Mouse (Mus musculus): ENCODE measurements around the gene Cdk7. TPM values are rescaled to one million over a fixed set of nuclear protein-coding genes. Genes with fewer than 3 reads are reported as not detected.

Gene Cdk7
- polyA plus RNA-seq (2015; fragmentation: Nextera tagmentation; extraction: Ambion mirVana): 69.4 and 78.0 TPM in 2 replicates

DNA sequence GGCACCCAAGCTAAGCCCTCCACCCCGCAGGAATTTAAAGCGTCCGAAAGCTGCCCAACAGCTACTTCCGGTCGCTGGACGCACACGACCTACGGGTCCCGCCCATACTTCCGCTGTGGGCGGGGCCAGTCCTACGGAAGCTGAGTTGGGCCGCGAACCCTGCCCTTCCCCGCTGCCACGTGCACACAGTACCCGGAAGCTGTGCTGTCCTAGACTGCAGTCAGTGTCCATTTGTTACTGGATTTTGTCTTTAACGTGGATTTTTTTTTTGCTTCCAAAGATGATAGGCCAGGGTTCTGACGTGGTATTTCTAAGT is at the start of gene Cdk7:
TSS of gene Cdk7 (minus strand) at position 79 of the 316 bp plus-strand sequence.
- H3K27ac ChIP-seq (ENCODE audit: low read length): peak within 1 kb of the TSS; percentile 94

DNA sequence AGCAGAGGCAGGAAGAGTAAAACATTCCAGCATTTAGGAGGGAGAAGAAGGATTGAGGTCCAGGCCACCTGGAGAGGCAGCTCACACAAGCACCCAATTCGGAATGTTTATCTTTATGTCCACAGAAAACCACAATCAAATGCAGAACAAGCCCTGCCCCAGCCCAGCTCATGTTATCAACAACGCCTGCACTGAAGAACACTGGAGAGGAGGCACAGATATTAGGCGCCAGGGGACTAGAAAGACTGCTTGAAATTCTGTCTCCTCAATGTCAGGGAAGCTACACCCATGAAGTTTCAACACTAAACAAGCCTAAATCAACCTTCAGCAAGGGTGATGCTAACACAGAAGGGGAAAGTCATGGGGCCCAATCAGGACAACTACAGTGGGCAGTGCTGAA is 46.8 kb upstream of the Cdk7 start:
- Histone ChIP-seq H3K36me3 (ENCODE audit: control insufficient read depth, insufficient read depth, low read length) (peaks cover 7% of the 10 kb centered on the region; the same call in 1 of the 2 replicates), H3K4me2 (ENCODE audit: low read depth, low read length) (no peak overlapping the region), H3K9me3 (replicated peaks; ENCODE audit: control insufficient read depth, low read length) (no peaks in the 10 kb centered on the region), H3K4me3 (replicated peaks; ENCODE audit: low read length) (no peak overlapping the region), H3K27me3 (ENCODE audit: control insufficient read depth, insufficient read depth, low read length) (no peaks in the 10 kb centered on the region), H3K4me1 (ENCODE audit: control insufficient read depth, insufficient read depth, low read length) (0 out of 2 replicates have a peak, but pooled peaks cover 13% of the 10 kb centered on the region), H3K27ac (ENCODE audit: low read length) (no peak overlapping the region), H3K9ac (ENCODE audit: low read length) (no peak overlapping the region)
- 65% methylated on average over 3 of the region's 3 CpGs for WGBS
- no peak for ATAC-seq (ENCODE audit: insufficient read depth, low FRiP score)

More for the DNA sequence above, at the start of gene Cdk7:
- Histone ChIP-seq H3K36me3 (ENCODE audit: control insufficient read depth, insufficient read depth, low read length) (peaks cover 7% of the 10 kb centered on the region), H3K4me1 (ENCODE audit: control insufficient read depth, insufficient read depth, low read length) (peaks cover 11% of the 10 kb centered on the region), H3K9ac (ENCODE audit: low read length) (peak within 1 kb of the TSS; percentile 97), H3K4me3 (replicated peaks; ENCODE audit: low read length) (peak within 1 kb of the TSS; percentile 97), H3K4me2 (ENCODE audit: low read depth, low read length) (peak within 1 kb of the TSS; percentile 63), H3K9me3 (replicated peaks; ENCODE audit: control insufficient read depth, low read length) (no peaks in the 10 kb centered on the region), H3K27me3 (ENCODE audit: control insufficient read depth, insufficient read depth, low read length) (no peaks in the 10 kb centered on the region)
- peak; percentile 99 for ATAC-seq (ENCODE audit: insufficient read depth, low FRiP score)
- WGBS: under 1% methylated on average over 19 of the region's 19 CpGs

DNA sequence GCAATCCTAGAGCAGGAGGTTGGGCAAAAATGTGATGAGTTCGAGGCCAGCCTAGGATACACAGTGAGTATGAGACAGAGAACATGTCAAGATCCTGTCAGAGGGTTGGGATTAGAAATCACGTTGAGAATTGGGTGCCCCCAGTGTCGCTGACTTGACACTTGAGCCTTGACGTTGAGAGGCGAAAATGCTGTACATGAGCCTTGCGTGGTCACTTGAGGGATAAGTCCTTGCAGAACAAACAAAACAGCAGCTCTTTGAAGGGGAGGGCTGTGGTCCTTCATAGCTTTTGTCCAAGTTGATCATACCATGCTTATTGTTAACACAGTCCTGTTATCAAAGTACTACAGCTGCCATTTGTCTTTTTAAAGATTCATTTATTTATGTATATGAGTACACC is 46.0 kb upstream of the Cdk7 start:
- Histone ChIP-seq H3K4me2 (ENCODE audit: low read depth, low read length) (no peak overlapping the region; the same call in 1 of the 2 replicates), H3K36me3 (ENCODE audit: control insufficient read depth, insufficient read depth, low read length) (no peaks in the 10 kb centered on the region; the same call in 1 of the 2 replicates)
- 66% methylated on average over 6 of the region's 6 CpGs for WGBS

DNA sequence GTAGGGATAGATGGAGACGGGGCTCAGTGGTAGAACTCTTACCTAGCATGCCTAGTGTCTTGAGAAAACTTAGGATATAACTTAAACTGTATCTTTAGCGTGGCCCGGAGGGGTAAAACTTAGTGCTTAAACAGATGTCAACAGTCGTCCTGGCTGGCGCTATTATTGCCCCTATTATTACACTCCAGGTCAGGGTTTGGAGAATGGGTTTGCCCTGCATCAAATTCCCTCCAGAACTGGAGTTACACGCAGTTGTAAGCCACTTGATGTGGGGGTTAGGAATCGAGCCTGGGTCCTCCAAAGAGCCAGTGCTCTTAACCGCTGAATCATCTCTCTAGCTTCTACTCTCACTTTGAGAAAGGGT is 45.3 kb upstream of the Cdk7 start:
- Histone ChIP-seq H3K36me3 (ENCODE audit: control insufficient read depth, insufficient read depth, low read length) (no peaks in the 10 kb centered on the region; the same call in 1 of the 2 replicates), H3K27me3 (ENCODE audit: control insufficient read depth, insufficient read depth, low read length) (no peaks in the 10 kb centered on the region), H3K4me3 (replicated peaks; ENCODE audit: low read length) (peak overlapping the region; percentile 77), H3K4me1 (ENCODE audit: control insufficient read depth, insufficient read depth, low read length) (0 out of 2 replicates have a peak, but pooled peaks cover 13% of the 10 kb centered on the region), H3K27ac (ENCODE audit: low read length) (no peak overlapping the region), H3K9ac (ENCODE audit: low read length) (peak overlapping the region; percentile 73), H3K9me3 (replicated peaks; ENCODE audit: control insufficient read depth, low read length) (no peaks in the 10 kb centered on the region), H3K4me2 (ENCODE audit: low read depth, low read length) (peak overlapping the region; percentile 89)
- no peak for ATAC-seq (ENCODE audit: insufficient read depth, low FRiP score)
- 13% methylated on average over 8 of the region's 8 CpGs for WGBS

More for the DNA sequence above, 46.0 kb upstream of the Cdk7 start:
- ATAC-seq (ENCODE audit: insufficient read depth, low FRiP score): no peak
- Histone ChIP-seq H3K4me3 (replicated peaks; ENCODE audit: low read length) (no peak overlapping the region), H3K27me3 (ENCODE audit: control insufficient read depth, insufficient read depth, low read length) (no peaks in the 10 kb centered on the region), H3K9me3 (replicated peaks; ENCODE audit: control insufficient read depth, low read length) (no peaks in the 10 kb centered on the region), H3K9ac (ENCODE audit: low read length) (no peak overlapping the region), H3K27ac (ENCODE audit: low read length) (no peak overlapping the region), H3K4me1 (ENCODE audit: control insufficient read depth, insufficient read depth, low read length) (0 out of 2 replicates have a peak, but pooled peaks cover 13% of the 10 kb centered on the region)

DNA sequence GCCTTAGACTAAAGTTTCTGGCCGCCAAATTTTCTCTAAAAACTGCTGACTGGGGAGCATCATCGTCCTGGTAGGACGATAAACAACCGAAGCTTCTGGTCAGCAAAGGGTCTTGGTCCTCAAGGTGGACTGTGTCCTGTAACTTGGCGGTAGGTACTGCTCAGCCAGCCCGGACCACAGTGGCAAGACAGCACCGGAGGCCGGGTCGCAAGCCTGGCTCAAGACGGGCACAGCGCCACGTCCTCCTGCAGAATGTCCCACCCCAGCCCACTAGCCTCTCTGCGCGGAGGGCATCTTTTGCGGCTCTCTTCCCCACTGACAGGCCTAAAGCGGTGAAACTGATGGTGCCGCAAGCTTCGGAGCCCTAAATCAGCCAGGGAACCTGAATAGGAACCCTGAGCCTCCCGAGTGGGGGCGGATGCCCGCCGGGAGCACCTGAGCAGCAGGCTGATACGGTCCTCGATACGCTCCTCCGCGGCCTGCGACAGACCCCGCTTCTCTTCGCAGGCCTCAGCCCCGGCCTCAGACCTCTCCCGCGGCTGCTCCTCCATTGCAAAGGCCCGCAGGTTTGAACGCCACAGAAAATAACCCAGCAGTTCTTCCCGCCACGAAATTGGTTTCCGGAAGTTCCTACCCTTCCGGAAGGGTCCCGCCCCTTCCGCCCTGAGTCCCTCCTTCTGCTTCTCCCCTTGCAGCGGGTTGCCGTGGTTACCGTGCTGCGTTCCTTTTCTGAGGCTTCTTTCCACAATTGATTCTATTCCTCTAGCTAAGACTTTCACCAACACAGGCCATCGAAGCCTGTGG is 44.7 kb upstream of the Cdk7 start, which contains the start of gene Cenph:
TSS of gene Cenph (minus strand) at position 648 of the 804 bp plus-strand sequence.
- Histone ChIP-seq H3K27ac (ENCODE audit: low read length) (no peak within 1 kb of the TSS), H3K4me2 (ENCODE audit: low read depth, low read length) (peak within 1 kb of the TSS; percentile 89), H3K9me3 (replicated peaks; ENCODE audit: control insufficient read depth, low read length) (no peaks in the 10 kb centered on the region), H3K9ac (ENCODE audit: low read length) (peak within 1 kb of the TSS; percentile 73), H3K27me3 (ENCODE audit: control insufficient read depth, insufficient read depth, low read length) (no peaks in the 10 kb centered on the region), H3K36me3 (ENCODE audit: control insufficient read depth, insufficient read depth, low read length) (no peaks in the 10 kb centered on the region), H3K4me1 (ENCODE audit: control insufficient read depth, insufficient read depth, low read length) (0 out of 2 replicates have a peak, but pooled peaks cover 13% of the 10 kb centered on the region), H3K4me3 (replicated peaks; ENCODE audit: low read length) (peak within 1 kb of the TSS; percentile 77)
- under 1% methylated on average over 46 of the region's 46 CpGs for WGBS
- peak; percentile 93 for ATAC-seq (ENCODE audit: insufficient read depth, low FRiP score)

DNA sequence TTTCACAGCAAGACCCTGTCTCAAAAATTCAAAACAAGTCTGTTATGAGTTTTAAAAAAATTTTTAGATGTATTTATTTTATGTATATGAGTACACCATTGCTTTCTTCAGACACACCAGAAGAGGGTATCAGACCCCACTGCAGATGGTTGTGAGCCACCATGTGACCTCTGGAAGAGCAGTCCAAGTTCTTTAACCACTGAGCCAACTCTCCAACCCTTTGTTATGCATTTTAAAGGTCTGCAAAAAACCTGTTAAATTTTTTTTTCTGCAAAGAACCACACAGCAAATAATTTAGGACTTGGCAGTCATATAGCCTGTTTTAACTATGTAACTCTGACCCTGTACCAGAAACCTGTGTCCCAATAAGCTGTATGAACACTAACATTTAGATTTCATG is 44.0 kb upstream of the Cdk7 start:
- no peak overlapping the region for H3K27ac ChIP-seq (ENCODE audit: low read length)
- H3K9me3 ChIP-seq (replicated peaks; ENCODE audit: control insufficient read depth, low read length): no peaks in the 10 kb centered on the region
- no peak for ATAC-seq (ENCODE audit: insufficient read depth, low FRiP score)
- H3K4me2 ChIP-seq (ENCODE audit: low read depth, low read length): peak overlapping the region; percentile 89
- H3K27me3 ChIP-seq (ENCODE audit: control insufficient read depth, insufficient read depth, low read length): no peaks in the 10 kb centered on the region
- H3K4me3 ChIP-seq (replicated peaks; ENCODE audit: low read length): peak overlapping the region; percentile 77
- H3K4me1 ChIP-seq (ENCODE audit: control insufficient read depth, insufficient read depth, low read length): 0 out of 2 replicates have a peak, but pooled peaks cover 13% of the 10 kb centered on the region
- no peaks in the 10 kb centered on the region for H3K36me3 ChIP-seq (ENCODE audit: control insufficient read depth, insufficient read depth, low read length)
- H3K9ac ChIP-seq (ENCODE audit: low read length): peak overlapping the region; percentile 73

DNA sequence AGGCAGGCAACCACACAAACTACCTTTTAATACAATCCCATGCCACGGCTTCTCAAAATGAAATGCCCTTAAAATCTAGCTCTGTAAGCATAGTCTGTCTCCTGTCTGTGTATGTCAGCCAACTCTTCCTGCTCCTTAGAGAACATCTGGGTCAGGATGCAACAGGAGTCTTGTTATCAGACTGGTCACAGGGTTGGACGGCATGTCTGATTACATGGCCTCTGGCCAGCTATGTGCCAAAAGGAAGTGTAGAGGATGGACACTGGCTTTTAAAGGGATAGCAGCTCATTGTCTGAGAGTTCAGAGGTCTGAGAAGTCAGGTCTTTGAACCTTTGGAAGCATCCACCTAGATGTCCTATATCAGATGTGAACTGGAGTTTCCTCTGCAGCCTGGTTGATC is 24.6 kb upstream of the Cdk7 start:
- WGBS: 85% methylated on average over 2 of the region's 2 CpGs
- Histone ChIP-seq H3K27me3 (ENCODE audit: control insufficient read depth, insufficient read depth, low read length) (no peaks in the 10 kb centered on the region), H3K27ac (ENCODE audit: low read length) (no peak overlapping the region), H3K4me1 (ENCODE audit: control insufficient read depth, insufficient read depth, low read length) (no peaks in the 10 kb centered on the region), H3K4me2 (ENCODE audit: low read depth, low read length) (no peak overlapping the region), H3K9me3 (replicated peaks; ENCODE audit: control insufficient read depth, low read length) (no peaks in the 10 kb centered on the region), H3K9ac (ENCODE audit: low read length) (no peak overlapping the region), H3K4me3 (replicated peaks; ENCODE audit: low read length) (no peak overlapping the region), H3K36me3 (ENCODE audit: control insufficient read depth, insufficient read depth, low read length) (no peaks in the 10 kb centered on the region)
- ATAC-seq (ENCODE audit: insufficient read depth, low FRiP score): no peak

DNA sequence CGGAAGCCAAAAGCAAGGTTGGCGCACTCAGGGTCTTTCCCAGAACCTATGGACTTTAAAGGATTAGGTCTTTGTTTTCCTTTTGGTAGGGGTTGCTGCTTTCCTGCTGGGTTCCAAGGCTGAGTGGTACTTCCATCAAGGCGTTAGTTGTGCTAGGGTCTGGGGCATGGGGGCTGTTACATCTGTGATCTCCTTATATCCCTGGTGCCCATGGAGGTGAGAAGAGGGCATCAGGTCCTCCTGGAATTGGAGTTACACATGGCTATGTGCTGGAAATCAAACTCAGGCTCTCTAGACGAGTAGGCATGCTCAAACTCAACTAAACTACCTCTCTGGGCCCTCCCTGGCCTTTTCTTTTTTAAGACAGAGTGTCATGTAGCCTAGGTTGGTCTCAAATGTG is 23.4 kb upstream of the Cdk7 start:
- no peak overlapping the region for H3K4me3 ChIP-seq (replicated peaks; ENCODE audit: low read length)
- H3K27ac ChIP-seq (ENCODE audit: low read length): no peak overlapping the region
- no peaks in the 10 kb centered on the region for H3K27me3 ChIP-seq (ENCODE audit: control insufficient read depth, insufficient read depth, low read length)
- H3K9me3 ChIP-seq (replicated peaks; ENCODE audit: control insufficient read depth, low read length): no peaks in the 10 kb centered on the region
- no peaks in the 10 kb centered on the region for H3K36me3 ChIP-seq (ENCODE audit: control insufficient read depth, insufficient read depth, low read length)
- H3K4me2 ChIP-seq (ENCODE audit: low read depth, low read length): no peak overlapping the region
- ATAC-seq (ENCODE audit: insufficient read depth, low FRiP score): no peak
- WGBS: 66% methylated on average over 4 of the region's 4 CpGs
- no peaks in the 10 kb centered on the region for H3K4me1 ChIP-seq (ENCODE audit: control insufficient read depth, insufficient read depth, low read length)
- no peak overlapping the region for H3K9ac ChIP-seq (ENCODE audit: low read length)

DNA sequence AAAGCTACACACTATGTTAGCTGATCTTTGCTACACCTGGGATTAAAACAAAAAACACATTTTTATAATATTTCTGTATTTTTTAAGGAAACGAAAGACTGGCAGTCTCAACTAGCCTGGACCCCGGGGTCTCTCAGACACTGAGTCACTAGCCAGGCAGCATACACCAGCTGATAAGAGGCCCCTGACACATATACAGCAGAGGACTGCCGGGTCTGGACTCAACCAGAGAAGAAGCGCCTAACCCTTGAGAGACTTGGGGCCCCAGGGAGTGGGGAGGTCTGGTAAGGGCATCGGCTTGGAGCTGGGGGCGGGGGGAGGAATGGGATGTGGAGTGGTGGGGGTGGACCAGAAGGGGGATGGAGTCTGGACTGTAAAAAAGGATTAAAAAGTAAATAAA is 22.3 kb upstream of the Cdk7 start:
- WGBS: 81% methylated on average over 6 of the region's 6 CpGs

More for the DNA sequence above, 22.3 kb upstream of the Cdk7 start:
- Histone ChIP-seq H3K9ac (ENCODE audit: low read length) (no peak overlapping the region), H3K4me2 (ENCODE audit: low read depth, low read length) (no peak overlapping the region), H3K4me1 (ENCODE audit: control insufficient read depth, insufficient read depth, low read length) (no peaks in the 10 kb centered on the region), H3K4me3 (replicated peaks; ENCODE audit: low read length) (no peak overlapping the region), H3K36me3 (ENCODE audit: control insufficient read depth, insufficient read depth, low read length) (no peaks in the 10 kb centered on the region), H3K27me3 (ENCODE audit: control insufficient read depth, insufficient read depth, low read length) (no peaks in the 10 kb centered on the region), H3K9me3 (replicated peaks; ENCODE audit: control insufficient read depth, low read length) (no peaks in the 10 kb centered on the region), H3K27ac (ENCODE audit: low read length) (no peak overlapping the region)
- no peak for ATAC-seq (ENCODE audit: insufficient read depth, low FRiP score)
